Mouse (Mus musculus) heart, embryonic 15.5 days (tissue): ENCODE measurements around the gene Rpa2. TPM values are rescaled to one million over a fixed set of nuclear protein-coding genes. Genes with fewer than 3 reads are reported as not detected.

ENCODE experiments used
- ATAC-seq: fragments of 200-750 bp; cut with Nextera tagmentation; replicated peaks from 2 replicates; pipeline ENCODE4 v1.8.0; 2017; ENCODE audit warnings: low read depth, moderate TSS enrichment; ENCODE audit not compliant: insufficient number of reproducible peaks, insufficient read depth, low FRiP score
- H3K27ac ChIP-seq: fragments of 300-500 bp; sonication (generic); 2 replicates; pipeline ENCODE4 v1.5.1; 2015; ENCODE audit warnings: mild to moderate bottlenecking, inconsistent platforms
- H3K27me3 ChIP-seq: fragments of 300-500 bp; sonication (generic); 2 replicates; pipeline ENCODE4 v1.6.1; 2015; ENCODE audit warnings: inconsistent platforms
- H3K36me3 ChIP-seq: fragments of 300-500 bp; sonication (generic); 2 replicates; pipeline ENCODE4 v1.6.1; 2015; ENCODE audit warnings: mild to moderate bottlenecking, inconsistent platforms
- H3K4me1 ChIP-seq: fragments of 300-500 bp; sonication (generic); replicated peaks from 2 replicates; pipeline ENCODE4 v1.6.1; 2015; ENCODE audit warnings: inconsistent platforms
- H3K4me2 ChIP-seq: fragments of 300-500 bp; sonication (generic); 2 replicates; pipeline ENCODE4 v1.6.1; 2015; ENCODE audit warnings: inconsistent platforms, mild to moderate bottlenecking, moderate library complexity
- H3K4me3 ChIP-seq: fragments of 300-500 bp; sonication (generic); 2 replicates; pipeline ENCODE4 v1.5.1; 2015; ENCODE audit warnings: mild to moderate bottlenecking, inconsistent platforms
- H3K9ac ChIP-seq: fragments of 300-500 bp; sonication (generic); 2 replicates; pipeline ENCODE4 v1.6.1; 2015; ENCODE audit warnings: mild to moderate bottlenecking, inconsistent platforms
- H3K9me3 ChIP-seq: fragments of 300-500 bp; sonication (generic); replicated peaks from 2 replicates; pipeline ENCODE4 v1.6.1; 2016; ENCODE audit warnings: inconsistent platforms
- WGBS: fragments of 180-500 bp; shearing (Covaris S2); methylation state at CpG from one replicate; pipeline ENCODE4 v1.1.7; 2015; ENCODE audit warnings: mixed read lengths; 5-methylcytosine and 5-hydroxymethylcytosine counted together
- polyA plus RNA-seq: library from polyadenylated mRNA; unstranded; fragments of >200 nt; fragmentation: Nextera tagmentation; extraction: Ambion mirVana; gene quantifications from 2 replicates; pipeline ENCODE4 v1.2.1, GENCODE M21; 2015

The Rpa2 gene
- polyA plus RNA-seq, 1 experiment from 2014 or later: 60.8 TPM

GRCm38 (mm10) chr4:132805146-132805545 is 37.0 kb downstream of the Rpa2 start:
- no peaks in the 10 kb centered on the region for H3K9me3 ChIP-seq
- H3K4me2 ChIP-seq: no peak overlapping the region
- peaks cover 15% of the 10 kb centered on the region for H3K4me1 ChIP-seq
- 80% methylated on average over 5 of the region's 5 CpGs for WGBS
- H3K27ac ChIP-seq: no peak overlapping the region; the same call in 1 of the 2 replicates
- H3K27me3 ChIP-seq: no peaks in the 10 kb centered on the region
- no peaks in the 10 kb centered on the region for H3K36me3 ChIP-seq
- ATAC-seq: no peak
- H3K9ac ChIP-seq: no peak overlapping the region
- no peak overlapping the region for H3K4me3 ChIP-seq

GRCm38 (mm10) chr4:132805599-132806197 is 37.6 kb downstream of the Rpa2 start:
- no peak overlapping the region for H3K27ac ChIP-seq
- 56% methylated on average over 12 of the region's 12 CpGs for WGBS
- ATAC-seq: no peak

GRCm38 (mm10) chr4:132806620-132807191 is 38.6 kb downstream of the Rpa2 start:
- Histone ChIP-seq H3K9ac (no peak overlapping the region), H3K4me3 (no peak overlapping the region), H3K36me3 (no peaks in the 10 kb centered on the region), H3K4me1 (peaks cover 15% of the 10 kb centered on the region), H3K27ac (no peak overlapping the region), H3K4me2 (no peak overlapping the region), H3K27me3 (no peaks in the 10 kb centered on the region), H3K9me3 (peaks cover 5% of the 10 kb centered on the region; the same call in 1 of the 2 replicates)
- WGBS: 90% methylated on average over 7 of the region's 7 CpGs
- no peak for ATAC-seq

More at GRCm38 (mm10) chr4:132805599-132806197, 37.6 kb downstream of the Rpa2 start:
- Histone ChIP-seq H3K4me3 (no peak overlapping the region), H3K27me3 (no peaks in the 10 kb centered on the region), H3K4me1 (peaks cover 15% of the 10 kb centered on the region), H3K4me2 (no peak overlapping the region), H3K36me3 (no peaks in the 10 kb centered on the region), H3K9ac (no peak overlapping the region), H3K9me3 (0 out of 2 replicates have a peak, but pooled peaks cover 2% of the 10 kb centered on the region)

GRCm38 (mm10) chr4:132807771-132808641 is 39.9 kb downstream of the Rpa2 start:
- no peak; the same call in 1 of the 2 replicates for ATAC-seq
- no peaks in the 10 kb centered on the region for H3K36me3 ChIP-seq
- H3K9ac ChIP-seq: no peak overlapping the region
- H3K27ac ChIP-seq: peak overlapping the region; percentile 58
- H3K27me3 ChIP-seq: no peaks in the 10 kb centered on the region
- H3K4me1 ChIP-seq: peaks cover 15% of the 10 kb centered on the region
- peaks cover 5% of the 10 kb centered on the region; the same call in 1 of the 2 replicates for H3K9me3 ChIP-seq
- 52% methylated on average over 5 of the region's 5 CpGs for WGBS
- no peak overlapping the region for H3K4me3 ChIP-seq
- H3K4me2 ChIP-seq: no peak overlapping the region

- peaks cover 15% of the 10 kb centered on the region for H3K4me1 ChIP-seq
- no peak overlapping the region for H3K9ac ChIP-seq
- peaks cover 5% of the 10 kb centered on the region; the same call in 1 of the 2 replicates for H3K9me3 ChIP-seq
- H3K36me3 ChIP-seq: no peaks in the 10 kb centered on the region
- no peak for ATAC-seq
- WGBS: 83% methylated on average over 5 of the region's 5 CpGs
- no peaks in the 10 kb centered on the region for H3K27me3 ChIP-seq
- no peak overlapping the region for H3K4me3 ChIP-seq
- no peak overlapping the region for H3K4me2 ChIP-seq
- H3K27ac ChIP-seq: no peak overlapping the region
These were observed 41.5 kb downstream of the Rpa2 start for GRCm38 (mm10) chr4:132809621-132810020.

- H3K9ac ChIP-seq: no peak overlapping the region
- ATAC-seq: no peak
- no peak overlapping the region for H3K27ac ChIP-seq
- H3K36me3 ChIP-seq: no peaks in the 10 kb centered on the region
- H3K9me3 ChIP-seq: no peaks in the 10 kb centered on the region
- no peaks in the 10 kb centered on the region for H3K4me1 ChIP-seq
- no peak overlapping the region for H3K4me2 ChIP-seq
- H3K4me3 ChIP-seq: no peak overlapping the region
- 72% methylated on average over 7 of the region's 7 CpGs for WGBS
- no peaks in the 10 kb centered on the region for H3K27me3 ChIP-seq
These were observed 48.3 kb downstream of the Rpa2 start for GRCm38 (mm10) chr4:132816404-132816803.

- H3K27me3 ChIP-seq: no peaks in the 10 kb centered on the region
- no peak overlapping the region for H3K27ac ChIP-seq
- H3K36me3 ChIP-seq: no peaks in the 10 kb centered on the region
- H3K4me1 ChIP-seq: no peaks in the 10 kb centered on the region
- 62% methylated on average over 2 of the region's 2 CpGs for WGBS
- no peak for ATAC-seq
- no peak overlapping the region for H3K4me2 ChIP-seq
- no peak overlapping the region for H3K9ac ChIP-seq
- H3K4me3 ChIP-seq: no peak overlapping the region
- H3K9me3 ChIP-seq: no peaks in the 10 kb centered on the region
These were observed 48.7 kb downstream of the Rpa2 start for GRCm38 (mm10) chr4:132816855-132817254.

- Histone ChIP-seq H3K27ac (no peak overlapping the region), H3K4me3 (no peak overlapping the region), H3K27me3 (no peaks in the 10 kb centered on the region), H3K9me3 (no peaks in the 10 kb centered on the region), H3K4me1 (no peaks in the 10 kb centered on the region), H3K36me3 (no peaks in the 10 kb centered on the region), H3K4me2 (no peak overlapping the region), H3K9ac (no peak overlapping the region)
- ATAC-seq: no peak
- 53% methylated on average over 2 of the region's 2 CpGs for WGBS
These were observed 50.3 kb downstream of the Rpa2 start for GRCm38 (mm10) chr4:132818442-132818841.

GRCm38 (mm10) chr4:132823614-132824366 is 55.7 kb downstream of the Rpa2 start:
- ATAC-seq: 0 out of 2 replicates have a peak, but pooled peaks have one; percentile 39
- no peaks in the 10 kb centered on the region for H3K4me1 ChIP-seq
- no peak overlapping the region for H3K4me3 ChIP-seq
- no peak overlapping the region for H3K9ac ChIP-seq
- H3K27me3 ChIP-seq: no peaks in the 10 kb centered on the region
- no peaks in the 10 kb centered on the region for H3K9me3 ChIP-seq
- H3K27ac ChIP-seq: no peak overlapping the region
- 72% methylated on average over 8 of the region's 8 CpGs for WGBS
- no peak overlapping the region for H3K4me2 ChIP-seq
- H3K36me3 ChIP-seq: peaks cover 28% of the 10 kb centered on the region
